Mouse (Mus musculus): ENCODE data around the gene Dlat.

DNA sequence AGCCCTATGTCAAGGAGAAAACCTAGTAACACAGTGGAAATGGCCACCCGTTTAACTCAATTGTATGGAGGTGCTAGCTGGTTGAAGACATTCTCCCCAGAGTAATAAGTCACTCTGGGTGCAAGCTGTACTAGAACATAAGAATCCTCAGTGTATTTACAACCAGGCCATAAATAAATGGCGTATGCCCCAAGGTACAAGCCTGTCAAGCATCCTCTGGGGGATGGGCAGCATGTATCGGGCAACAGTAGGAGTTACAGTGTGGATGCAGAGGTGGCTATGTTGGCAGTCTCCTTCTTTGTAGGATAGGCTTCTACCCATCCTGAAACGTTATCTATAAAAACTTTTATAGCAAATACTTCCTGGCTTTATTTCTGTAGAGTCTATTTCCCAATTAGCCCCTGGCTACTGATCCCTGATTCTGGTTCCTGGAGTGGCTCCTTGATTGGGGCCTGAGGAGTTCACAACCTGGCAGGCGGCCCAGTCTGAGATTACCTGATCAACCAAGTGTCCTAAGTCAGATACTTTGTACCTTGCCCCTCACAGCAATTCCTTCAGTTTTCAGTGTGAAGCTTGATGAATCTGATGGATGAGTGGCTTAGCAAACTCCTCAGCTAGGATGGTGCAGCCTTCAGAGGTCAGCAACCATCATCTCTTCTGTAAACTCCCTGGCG lies 74.3 kb downstream of the Dlat start:
- no peak for TF ChIP-seq CTCF (IDR thresholded peaks at IDR 0.05; ENCODE audit: low read depth)
- no peak for TF ChIP-seq EP300 (IDR thresholded peaks at IDR 0.05; ENCODE audit: low read depth)
